Mouse (Mus musculus) liver, embryonic 14.5 days (tissue): Measurements from ENCODE around the gene Spsb4.

Source experiments
- CTCF ChIP-seq: IDR thresholded peaks from 2 replicates; pipeline ENCODE4 v1.5.1; 2016; ENCODE audit warnings: antibody characterized with exemption, low read depth, control low read depth
- EP300 ChIP-seq: IDR thresholded peaks from 2 replicates; pipeline ENCODE4 v1.6.1; 2016; ENCODE audit warnings: antibody characterized with exemption, low read depth

- TF ChIP-seq CTCF (no peak), EP300 (no peak)
These were observed 37.5 kb downstream of the Spsb4 start for GRCm38 (mm10) chr9:96981121-96981520.
